ENCODE assay signal across 8 mouse cellular contexts in genomic region chr11:68531066-68531806, GRCm38 (mm10). TPM values are rescaled to one million over a fixed set of nuclear protein-coding genes. Genes with fewer than 3 reads are reported as not detected.
DNase-seq lines count a peak whose midpoint lies in the region; ATAC-seq and TF ChIP-seq lines count a peak whose summit lies in the region.

No protein-coding gene starts in this region.

- no peaks in the 10 kb centered on the region for H3K9me3 ChIP-seq in midbrain, embryonic 10.5 days (replicated peaks)
- no peaks in the 10 kb centered on the region for H3K9me3 ChIP-seq in midbrain, embryonic 13.5 days
- no peaks in the 10 kb centered on the region for H3K9me3 ChIP-seq in intestine, postnatal 0 days (ENCODE audit: control insufficient read depth)

- WGBS in midbrain, embryonic 10.5 days = 30% methylated on average over 16 of the region's 16 CpGs
- WGBS in midbrain, embryonic 13.5 days = 31% methylated on average over 16 of the region's 16 CpGs
- WGBS in intestine, postnatal 0 days = 22% methylated on average over 16 of the region's 16 CpGs
- WGBS in lung, adult 2 months = 42% methylated on average over 16 of the region's 16 CpGs

- H3K9ac ChIP-seq in midbrain, embryonic 13.5 days (replicated peaks) = no peak overlapping the region
- no peak overlapping the region for H3K9ac ChIP-seq in intestine, postnatal 0 days (ENCODE audit: low read depth, low read length)

- no peak for TF ChIP-seq POLR2A in lung, adult 2 months (IDR thresholded peaks at IDR 0.05; ENCODE audit: borderline replicate concordance, extremely low read depth, low read depth, low read length)

- no peak overlapping the region for H3K4me3 ChIP-seq in midbrain, embryonic 10.5 days
- no peak overlapping the region for H3K4me3 ChIP-seq in midbrain, embryonic 13.5 days (replicated peaks)
- H3K4me3 ChIP-seq in intestine, postnatal 0 days (ENCODE audit: low read depth, low read length) = no peak overlapping the region
- H3K4me3 ChIP-seq in lung, adult 2 months (replicated peaks; ENCODE audit: extremely low read depth, low read depth, low read length) = no peak overlapping the region

- no peak overlapping the region for H3K4me2 ChIP-seq in midbrain, embryonic 13.5 days (replicated peaks)
- no peak overlapping the region for H3K4me2 ChIP-seq in intestine, postnatal 0 days (replicated peaks; ENCODE audit: low read depth)

- no peaks in the 10 kb centered on the region for H3K36me3 ChIP-seq in midbrain, embryonic 10.5 days
- no peaks in the 10 kb centered on the region for H3K36me3 ChIP-seq in midbrain, embryonic 13.5 days
- H3K36me3 ChIP-seq in intestine, postnatal 0 days (ENCODE audit: control insufficient read depth, insufficient read depth) = no peaks in the 10 kb centered on the region

- peaks cover 4% of the 10 kb centered on the region; the same call in 1 of the 2 replicates for H3K4me1 ChIP-seq in midbrain, embryonic 10.5 days
- H3K4me1 ChIP-seq in midbrain, embryonic 13.5 days (replicated peaks) = no peaks in the 10 kb centered on the region
- no peaks in the 10 kb centered on the region for H3K4me1 ChIP-seq in intestine, postnatal 0 days (replicated peaks; ENCODE audit: control insufficient read depth, insufficient read depth, low read length)
- peaks cover 2% of the 10 kb centered on the region; the same call in 1 of the 2 replicates for H3K4me1 ChIP-seq in lung, adult 2 months (ENCODE audit: control insufficient read depth, insufficient read depth, low read length)

- H3K27ac ChIP-seq in midbrain, embryonic 10.5 days (replicated peaks) = no peak overlapping the region
- no peak overlapping the region for H3K27ac ChIP-seq in midbrain, embryonic 13.5 days
- no peak overlapping the region for H3K27ac ChIP-seq in intestine, postnatal 0 days (ENCODE audit: low read depth, low read length)

- peak; percentile 30 for DNase-seq in midbrain, embryonic 10.5 days (ENCODE audit: low spot score)
- peak; percentile 36 for DNase-seq in adipocyte (ENCODE audit: low spot score)
- peak; percentile 36 for DNase-seq in embryo, embryonic 9.5 days (ENCODE audit: extremely low spot score)
- no peak for DNase-seq in lung, adult 2 months
- DNase-seq in telencephalon, adult 2 months (ENCODE audit: low read depth, low spot score) = peak; percentile 61
- DNase-seq in ovary, postnatal 14 days (ENCODE audit: low spot score) = no peak

- H3K27me3 ChIP-seq in midbrain, embryonic 10.5 days (ENCODE audit: low read depth, poor library complexity, severe bottlenecking) = peaks cover 10% of the 10 kb centered on the region; the same call in 1 of the 2 replicates
- H3K27me3 ChIP-seq in midbrain, embryonic 13.5 days = no peaks in the 10 kb centered on the region
- H3K27me3 ChIP-seq in intestine, postnatal 0 days (replicated peaks; ENCODE audit: control insufficient read depth, insufficient read depth, low read length) = peaks cover 3% of the 10 kb centered on the region; the same call in 1 of the 2 replicates

- no peak for ATAC-seq in midbrain, embryonic 13.5 days
- no peak for ATAC-seq in intestine, postnatal 0 days

- TF ChIP-seq CTCF in intestine, postnatal 0 days (IDR thresholded peaks at IDR 0.05; ENCODE audit: low read depth) = peak; percentile 73
- peak; percentile 26; the same call in 1 of the 2 replicates for TF ChIP-seq CTCF in lung, adult 2 months (IDR thresholded peaks at IDR 0.05; ENCODE audit: insufficient read depth, low read length)

RNA-seq across cellular contexts. Expression of gene Mfsd6l, which starts 24.8 kb away (rescaled TPM):
- not detected in 2 replicates for polyA plus RNA-seq in midbrain, embryonic 10.5 days (2016; fragmentation: Nextera tagmentation; extraction: Ambion mirVana)
- polyA plus RNA-seq in midbrain, embryonic 13.5 days (2015; fragmentation: Nextera tagmentation; extraction: Ambion mirVana) = not detected in 2 replicates
- 7.7 and 8.3 TPM in 2 replicates for polyA plus RNA-seq in intestine, postnatal 0 days (2015; fragmentation: Nextera tagmentation; extraction: Ambion mirVana)
- polyA plus RNA-seq in lung, adult 2 months (2012; rRNA removed) = 3.4 and 4.3 TPM in 2 replicates

RNA-seq across cellular contexts. Expression of gene Pik3r6, which starts 28.4 kb away (rescaled TPM):
- polyA plus RNA-seq in midbrain, embryonic 10.5 days (2016; fragmentation: Nextera tagmentation; extraction: Ambion mirVana) = 1.6 TPM in 2 replicates
- 1.5 and 2.0 TPM in 2 replicates for polyA plus RNA-seq in midbrain, embryonic 13.5 days (2015; fragmentation: Nextera tagmentation; extraction: Ambion mirVana)
- 1.0 and 1.4 TPM in 2 replicates for polyA plus RNA-seq in intestine, postnatal 0 days (2015; fragmentation: Nextera tagmentation; extraction: Ambion mirVana)
- 12.3 and 13.3 TPM in 2 replicates for polyA plus RNA-seq in lung, adult 2 months (2012; rRNA removed)

RNA-seq across cellular contexts. Expression of gene Ccdc42, which starts 55.6 kb away (rescaled TPM):
- polyA plus RNA-seq in midbrain, embryonic 10.5 days (2016; fragmentation: Nextera tagmentation; extraction: Ambion mirVana) = 1.5 and 2.2 TPM in 2 replicates
- polyA plus RNA-seq in midbrain, embryonic 13.5 days (2015; fragmentation: Nextera tagmentation; extraction: Ambion mirVana) = 0.15 and 0.36 TPM in 2 replicates
- polyA plus RNA-seq in intestine, postnatal 0 days (2015; fragmentation: Nextera tagmentation; extraction: Ambion mirVana) = 0.21 TPM in 1 of 2 replicates, not detected in the other
- polyA plus RNA-seq in lung, adult 2 months (2012; rRNA removed) = 5.0 and 8.5 TPM in 2 replicates

Comparison
In these comparisons a context has a peak if more than half of its experiments do, and no peak if none do; other contexts are left out.
1. DNase-seq: peak in midbrain, embryonic 10.5 days (single experiment), adipocyte (single experiment), embryo, embryonic 9.5 days (single experiment) and telencephalon, adult 2 months (single experiment); none in lung, adult 2 months (single experiment) and ovary, postnatal 14 days (single experiment).